Mouse (Mus musculus) central nervous system, embryonic 14 days (tissue): ENCODE measurements around the gene Gm5294. TPM values are rescaled to one million over a fixed set of nuclear protein-coding genes. Genes with fewer than 3 reads are reported as not detected.

ENCODE experiments used
- polyA plus RNA-seq: library from polyadenylated mRNA; depleted of rRNA; stranded (reverse); fragments of >200 nt; gene quantifications from 2 replicates; pipeline ENCODE4 v1.2.3, GENCODE M21; 2012; rRNA removed

Gm5294 gene
- 0.09 and 0.21 TPM in 2 replicates for polyA plus RNA-seq

GRCm38 (mm10) chr5:138819780-138820179, at the start of gene Gm5294:
TSS of gene Gm5294 (plus strand) at chr5:138820080.

Other genes with a start within 250 kb of the Gm5294 start
- gene Zfp68, start 200.3 kb upstream of the Gm5294 start, polyA plus RNA-seq: 43.0 and 49.1 TPM in 2 replicates
- 16.7 and 16.8 TPM in 2 replicates for gene A430033K04Rik, start 197.2 kb upstream of the Gm5294 start, polyA plus RNA-seq
- gene Fam20c, start 65.6 kb upstream of the Gm5294 start, polyA plus RNA-seq: 51.2 and 55.3 TPM in 2 replicates
- 10.9 and 16.0 TPM in 2 replicates for gene Pdgfa, start 177.3 kb downstream of the Gm5294 start, polyA plus RNA-seq